Mouse (Mus musculus) intestine, postnatal 0 days (tissue): ENCODE measurements around the gene Zfp113. TPM values are rescaled to one million over a fixed set of nuclear protein-coding genes. Genes with fewer than 3 reads are reported as not detected.

ENCODE experiments used
- ATAC-seq: fragments of 200-750 bp; cut with Nextera tagmentation; 2 replicates; pipeline ENCODE4 v1.8.0; 2017; ENCODE audit warnings: mild to moderate bottlenecking, moderate TSS enrichment, moderate library complexity
- H3K27ac ChIP-seq: fragments of 300-500 bp; sonication (generic); 2 replicates; pipeline ENCODE4 v1.5.1; 2014; ENCODE audit warnings: mild to moderate bottlenecking, low read depth, low read length, moderate library complexity
- H3K27me3 ChIP-seq: fragments of 300-500 bp; sonication (generic); replicated peaks from 2 replicates; pipeline ENCODE4 v1.6.1; 2014; ENCODE audit warnings: low read length, mixed read lengths; ENCODE audit not compliant: control insufficient read depth, insufficient read depth
- H3K36me3 ChIP-seq: fragments of 300-500 bp; sonication (generic); 2 replicates; pipeline ENCODE4 v1.6.1; 2014; ENCODE audit warnings: mild to moderate bottlenecking, moderate library complexity; ENCODE audit not compliant: control insufficient read depth, insufficient read depth
- H3K4me1 ChIP-seq: fragments of 300-500 bp; sonication (generic); replicated peaks from 2 replicates; pipeline ENCODE4 v1.6.1; 2014; ENCODE audit warnings: antibody characterized with exemption, low read length, mixed read lengths; ENCODE audit not compliant: control insufficient read depth, insufficient read depth
- H3K4me2 ChIP-seq: fragments of 300-500 bp; sonication (generic); replicated peaks from 2 replicates; pipeline ENCODE4 v1.6.1; 2014; ENCODE audit warnings: low read depth, mild to moderate bottlenecking, moderate library complexity
- H3K4me3 ChIP-seq: fragments of 300-500 bp; sonication (generic); 2 replicates; pipeline ENCODE4 v1.5.1; 2014; ENCODE audit warnings: low read depth, low read length
- H3K9ac ChIP-seq: fragments of 300-500 bp; sonication (generic); 2 replicates; pipeline ENCODE4 v1.6.1; 2014; ENCODE audit warnings: mild to moderate bottlenecking, low read depth, low read length
- H3K9me3 ChIP-seq: fragments of 300-500 bp; sonication (generic); 2 replicates; pipeline ENCODE4 v1.6.1; 2016; ENCODE audit warnings: mixed run types; ENCODE audit not compliant: control insufficient read depth
- CTCF ChIP-seq: sonication (generic); IDR thresholded peaks from 2 replicates; pipeline ENCODE4 v1.5.1; 2016; ENCODE audit warnings: low read depth, mild to moderate bottlenecking, control low read depth, antibody characterized with exemption, moderate library complexity
- WGBS: fragments of 180-500 bp; shearing (Covaris S2); extraction: QIAGEN DNeasy Blood & Tissue Kit; methylation state at CpG from one replicate; pipeline ENCODE4 v1.1.7; 2014; 5-methylcytosine and 5-hydroxymethylcytosine counted together
- polyA plus RNA-seq: library from polyadenylated mRNA; unstranded; fragments of >200 nt; fragmentation: Nextera tagmentation; extraction: Ambion mirVana; gene quantifications from 2 replicates; pipeline ENCODE4 v1.2.1, GENCODE M21; 2015

The Zfp113 gene
- polyA plus RNA-seq, 1 experiment from 2014 or later, result 6.1 TPM

DNA sequence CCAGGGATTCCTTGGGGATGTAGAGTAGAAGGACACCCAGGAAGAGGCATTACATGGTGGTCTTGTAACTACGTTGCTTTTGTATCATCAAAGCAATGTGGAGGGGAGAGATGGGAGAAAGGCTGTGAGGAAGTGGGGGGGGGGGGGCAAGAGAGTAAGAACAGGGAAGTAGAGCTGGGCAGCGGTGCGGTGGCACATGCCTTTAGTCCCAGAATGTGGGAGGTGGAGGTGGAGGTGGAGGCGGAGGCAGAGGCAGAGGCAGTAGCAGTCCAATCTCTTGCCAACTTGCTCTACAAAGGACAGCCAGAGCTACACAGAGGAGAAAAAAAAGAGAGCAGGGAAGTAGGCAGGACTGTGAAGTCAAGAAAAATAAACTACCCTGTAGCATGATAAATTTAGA is 17.0 kb downstream of the Zfp113 start:
- ATAC-seq, result no peak
- 70% methylated on average over 4 of the region's 4 CpGs for WGBS
- TF ChIP-seq CTCF, result no peak
- Histone ChIP-seq H3K27ac (no peak overlapping the region), H3K4me3 (no peak overlapping the region), H3K4me1 (no peaks in the 10 kb centered on the region), H3K27me3 (no peaks in the 10 kb centered on the region), H3K4me2 (no peak overlapping the region), H3K36me3 (peaks cover 18% of the 10 kb centered on the region), H3K9me3 (no peaks in the 10 kb centered on the region), H3K9ac (no peak overlapping the region)

- TF ChIP-seq CTCF, result peak; percentile 80
- no peak overlapping the region for H3K27ac ChIP-seq
Measured at GRCm38 (mm10) chr5:138137935-138138549, 17.5 kb downstream of the Zfp113 start.

GRCm38 (mm10) chr5:138137257-138137656 is 18.3 kb downstream of the Zfp113 start:
- TF ChIP-seq CTCF, result no peak
- Histone ChIP-seq H3K9ac (no peak overlapping the region), H3K36me3 (peaks cover 23% of the 10 kb centered on the region), H3K27me3 (no peaks in the 10 kb centered on the region), H3K4me2 (no peak overlapping the region), H3K9me3 (no peaks in the 10 kb centered on the region), H3K27ac (peak overlapping the region; percentile 57; the same call in 1 of the 2 replicates), H3K4me3 (no peak overlapping the region), H3K4me1 (no peaks in the 10 kb centered on the region)
- 22% methylated on average over 4 of the region's 4 CpGs for WGBS
- peak; percentile 42 for ATAC-seq

More at GRCm38 (mm10) chr5:138137935-138138549, 17.5 kb downstream of the Zfp113 start:
- H3K36me3 ChIP-seq, result peaks cover 18% of the 10 kb centered on the region
- ATAC-seq, result peak; percentile 55; the same call in 1 of the 2 replicates
- no peak overlapping the region for H3K4me3 ChIP-seq
- H3K9me3 ChIP-seq, result no peaks in the 10 kb centered on the region
- no peak overlapping the region for H3K9ac ChIP-seq
- H3K4me2 ChIP-seq, result no peak overlapping the region
- H3K4me1 ChIP-seq, result no peaks in the 10 kb centered on the region
- WGBS, result 57% methylated on average over 8 of the region's 8 CpGs
- no peaks in the 10 kb centered on the region for H3K27me3 ChIP-seq

GRCm38 (mm10) chr5:138132425-138133064 is 23.0 kb downstream of the Zfp113 start:
- Histone ChIP-seq H3K4me2 (no peak overlapping the region), H3K9ac (no peak overlapping the region), H3K4me1 (no peaks in the 10 kb centered on the region), H3K36me3 (peaks cover 57% of the 10 kb centered on the region), H3K4me3 (no peak overlapping the region), H3K27ac (peak overlapping the region; percentile 35; the same call in 1 of the 2 replicates), H3K9me3 (no peaks in the 10 kb centered on the region), H3K27me3 (no peaks in the 10 kb centered on the region)
- WGBS, result 63% methylated on average over 5 of the region's 5 CpGs
- TF ChIP-seq CTCF, result no peak
- peak; percentile 56 for ATAC-seq

- H3K4me2 ChIP-seq, result peak overlapping the region; percentile 71
- no peaks in the 10 kb centered on the region for H3K4me1 ChIP-seq
- H3K27me3 ChIP-seq, result no peaks in the 10 kb centered on the region
- 0 out of 2 replicates have a peak overlapping the region, but pooled peaks have one; percentile 92 for H3K27ac ChIP-seq
- 0 out of 2 replicates have a peak, but pooled peaks have one; percentile 27 for TF ChIP-seq CTCF
- WGBS, result 58% methylated on average over 3 of the region's 3 CpGs
- no peak for ATAC-seq
- H3K9ac ChIP-seq, result no peak overlapping the region
- peak overlapping the region; percentile 74; the same call in 1 of the 2 replicates for H3K4me3 ChIP-seq
- H3K9me3 ChIP-seq, result no peaks in the 10 kb centered on the region
- peaks cover 2% of the 10 kb centered on the region; the same call in 1 of the 2 replicates for H3K36me3 ChIP-seq
Measured at GRCm38 (mm10) chr5:138118041-138118440, 37.5 kb downstream of the Zfp113 start.

- ATAC-seq, result no peak
- Histone ChIP-seq H3K27me3 (no peaks in the 10 kb centered on the region), H3K4me2 (peak overlapping the region; percentile 71), H3K4me1 (no peaks in the 10 kb centered on the region), H3K27ac (peak overlapping the region; percentile 92), H3K36me3 (no peaks in the 10 kb centered on the region; the same call in 1 of the 2 replicates), H3K9ac (peak overlapping the region; percentile 63), H3K9me3 (no peaks in the 10 kb centered on the region), H3K4me3 (peak overlapping the region; percentile 74)
- WGBS, result 3% methylated on average over 16 of the region's 16 CpGs
- no peak for TF ChIP-seq CTCF
Measured at GRCm38 (mm10) chr5:138117199-138118015, 38.1 kb downstream of the Zfp113 start.
